Mouse (Mus musculus) lung, embryonic 14.5 days (tissue): ENCODE results near the gene Fbxo44. TPM values are rescaled to one million over a fixed set of nuclear protein-coding genes. Genes with fewer than 3 reads are reported as not detected.

Experiments
- ATAC-seq: fragments of 200-750 bp; cut with Nextera tagmentation; 2 replicates; pipeline ENCODE4 v1.8.0; 2017; ENCODE audit warnings: mild to moderate bottlenecking, moderate TSS enrichment, moderate library complexity; ENCODE audit not compliant: insufficient read depth
- DNase-seq: peaks from one replicate; pipeline ENCODE4 v3.0.0-alpha.2; 2015
- H3K27ac ChIP-seq: fragments of 300-500 bp; sonication (generic); 2 replicates; pipeline ENCODE4 v1.5.1; 2014; ENCODE audit warnings: low read depth, mild to moderate bottlenecking, moderate library complexity
- H3K27me3 ChIP-seq: fragments of 300-500 bp; sonication (generic); 2 replicates; pipeline ENCODE4 v1.6.1; 2014; ENCODE audit warnings: low read length, control low read depth; ENCODE audit not compliant: insufficient read depth
- H3K36me3 ChIP-seq: fragments of 300-500 bp; sonication (generic); 2 replicates; pipeline ENCODE4 v1.6.1; 2014; ENCODE audit warnings: control low read depth; ENCODE audit not compliant: insufficient read depth
- H3K4me1 ChIP-seq: fragments of 300-500 bp; sonication (generic); 2 replicates; pipeline ENCODE4 v1.6.1; 2014; ENCODE audit warnings: antibody characterized with exemption, control low read depth; ENCODE audit not compliant: insufficient read depth
- H3K4me2 ChIP-seq: fragments of 300-500 bp; sonication (generic); 2 replicates; pipeline ENCODE4 v1.6.1; 2014; ENCODE audit warnings: mild to moderate bottlenecking
- H3K4me3 ChIP-seq: fragments of 300-500 bp; sonication (generic); 2 replicates; pipeline ENCODE4 v1.5.1; 2014; ENCODE audit warnings: low read depth, low read length
- H3K9ac ChIP-seq: fragments of 300-500 bp; sonication (generic); 2 replicates; pipeline ENCODE4 v1.6.1; 2014
- H3K9me3 ChIP-seq: fragments of 300-500 bp; sonication (generic); 2 replicates; pipeline ENCODE4 v1.6.1; 2016; ENCODE audit warnings: low read depth, low read length, control low read depth
- CTCF ChIP-seq: IDR thresholded peaks from 2 replicates; pipeline ENCODE4 v1.5.1; 2016; ENCODE audit warnings: antibody characterized with exemption, low read depth
- WGBS: fragments of 180-500 bp; shearing (Covaris S2); extraction: QIAGEN DNeasy Blood & Tissue Kit; methylation state at CpG from one replicate; pipeline ENCODE4 v1.1.7; 2014; 5-methylcytosine and 5-hydroxymethylcytosine counted together
- polyA plus RNA-seq: library from polyadenylated mRNA; unstranded; fragments of >200 nt; fragmentation: Nextera tagmentation; extraction: Ambion mirVana; gene quantifications from 2 replicates; pipeline ENCODE4 v1.2.1, GENCODE M21; 2014

The Fbxo44 gene
- polyA plus RNA-seq, 1 experiment from 2014 or later, result 11.0 TPM

GRCm38 (mm10) chr4:148130133-148130532 lies 30.1 kb downstream of the Fbxo44 start, which contains the start of gene Mad2l2:
Gene Mad2l2, plus strand, starts transcription at chr4:148130384.
- peaks cover 39% of the 10 kb centered on the region for H3K27me3 ChIP-seq

DNA sequence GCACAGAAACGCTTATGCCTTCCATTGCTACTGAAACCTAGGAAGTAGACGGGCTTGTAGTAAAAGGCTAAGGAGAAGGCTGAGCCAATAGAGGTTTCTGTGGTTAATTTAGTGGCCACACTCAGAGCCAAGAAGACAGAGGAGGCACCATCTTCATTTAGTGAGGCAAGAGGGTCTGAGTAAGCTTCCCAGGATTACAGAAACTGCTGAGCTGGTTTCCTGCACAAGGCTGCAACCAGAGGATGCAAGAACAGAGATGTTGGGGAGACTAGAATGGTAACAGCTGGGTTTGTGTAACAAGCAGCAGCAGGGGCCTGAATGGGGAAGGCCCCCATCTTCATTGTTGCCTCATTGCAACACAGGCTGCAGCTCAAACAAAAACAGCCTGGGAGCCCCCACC lies 31.6 kb downstream of the Fbxo44 start:
- WGBS, result 65% methylated on average over 2 of the region's 2 CpGs
- Histone ChIP-seq H3K9me3 (no peaks in the 10 kb centered on the region), H3K9ac (no peak overlapping the region), H3K27me3 (peaks cover 39% of the 10 kb centered on the region), H3K4me1 (no peaks in the 10 kb centered on the region), H3K27ac (no peak overlapping the region), H3K36me3 (no peaks in the 10 kb centered on the region), H3K4me2 (no peak overlapping the region), H3K4me3 (no peak overlapping the region)
- ATAC-seq (no peak), DNase-seq (no peak)
- no peak for TF ChIP-seq CTCF

More at GRCm38 (mm10) chr4:148130133-148130532, 30.1 kb downstream of the Fbxo44 start, which contains the start of gene Mad2l2:
- 1% methylated on average over 18 of the region's 18 CpGs for WGBS
- no peaks in the 10 kb centered on the region for H3K4me1 ChIP-seq
- ATAC-seq (no peak), DNase-seq (peak; percentile 4)
- TF ChIP-seq CTCF, result no peak
- H3K36me3 ChIP-seq, result no peaks in the 10 kb centered on the region
- H3K9me3 ChIP-seq, result no peaks in the 10 kb centered on the region
- H3K9ac ChIP-seq, result peak within 1 kb of the TSS; percentile 73
- peak within 1 kb of the TSS; percentile 66 for H3K4me3 ChIP-seq
- H3K4me2 ChIP-seq, result peak within 1 kb of the TSS; percentile 93
- no peak within 1 kb of the TSS; the same call in 1 of the 2 replicates for H3K27ac ChIP-seq

DNA sequence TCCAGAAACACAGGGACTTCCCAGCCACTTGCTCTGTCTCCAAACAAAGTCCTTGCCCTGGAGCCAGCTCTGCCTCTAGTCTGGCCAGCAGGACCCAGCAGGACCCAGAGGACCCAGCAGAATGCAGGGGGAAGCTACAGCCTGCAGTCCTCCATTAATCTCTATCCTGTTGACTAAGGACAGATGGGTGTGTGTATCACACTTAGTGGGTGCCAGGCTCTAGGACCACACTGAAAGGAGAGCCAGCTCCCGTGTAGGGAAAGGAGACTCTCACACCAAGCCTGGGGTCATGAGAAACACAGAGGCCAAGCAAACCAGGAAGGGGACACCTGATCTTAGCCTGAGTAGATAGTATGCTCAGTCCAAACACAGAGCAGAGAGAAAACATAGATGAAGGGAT lies 32.0 kb downstream of the Fbxo44 start:
- Histone ChIP-seq H3K27me3 (peaks cover 39% of the 10 kb centered on the region), H3K9ac (no peak overlapping the region), H3K4me1 (no peaks in the 10 kb centered on the region), H3K4me3 (no peak overlapping the region), H3K4me2 (no peak overlapping the region), H3K27ac (no peak overlapping the region), H3K36me3 (no peaks in the 10 kb centered on the region), H3K9me3 (no peaks in the 10 kb centered on the region)
- ATAC-seq, result no peak
- DNase-seq, result no peak
- TF ChIP-seq CTCF, result no peak
- WGBS, result 59% methylated on average over 1 of the region's 1 CpGs

DNA sequence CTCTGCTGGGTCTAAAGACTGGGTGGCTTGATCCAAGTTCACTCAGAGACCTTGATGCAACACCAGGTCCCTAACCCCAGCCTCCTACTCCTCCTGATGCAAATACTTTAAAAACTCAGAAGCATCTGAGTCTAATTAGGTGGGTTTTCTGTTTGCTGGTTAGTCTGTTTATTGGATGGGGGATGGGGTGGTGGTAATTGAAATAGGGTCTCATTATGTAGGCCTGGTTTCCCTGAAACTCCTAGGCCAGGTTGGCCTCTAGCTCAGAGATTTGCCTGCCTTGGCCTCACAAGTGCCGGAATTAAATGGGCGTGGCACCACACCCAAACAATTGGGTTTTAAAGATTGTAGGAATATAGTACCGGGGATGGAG lies 37.6 kb downstream of the Fbxo44 start:
- H3K4me2 ChIP-seq, result no peak overlapping the region
- no peaks in the 10 kb centered on the region for H3K9me3 ChIP-seq
- H3K27me3 ChIP-seq, result 0 out of 2 replicates have a peak, but pooled peaks cover 6% of the 10 kb centered on the region
- H3K4me1 ChIP-seq, result no peaks in the 10 kb centered on the region
- ATAC-seq, result no peak
- no peak overlapping the region for H3K4me3 ChIP-seq
- no peak overlapping the region for H3K27ac ChIP-seq
- H3K36me3 ChIP-seq, result no peaks in the 10 kb centered on the region
- H3K9ac ChIP-seq, result no peak overlapping the region
- WGBS, result 72% methylated on average over 3 of the region's 3 CpGs
- no peak for DNase-seq
- no peak for TF ChIP-seq CTCF

DNA sequence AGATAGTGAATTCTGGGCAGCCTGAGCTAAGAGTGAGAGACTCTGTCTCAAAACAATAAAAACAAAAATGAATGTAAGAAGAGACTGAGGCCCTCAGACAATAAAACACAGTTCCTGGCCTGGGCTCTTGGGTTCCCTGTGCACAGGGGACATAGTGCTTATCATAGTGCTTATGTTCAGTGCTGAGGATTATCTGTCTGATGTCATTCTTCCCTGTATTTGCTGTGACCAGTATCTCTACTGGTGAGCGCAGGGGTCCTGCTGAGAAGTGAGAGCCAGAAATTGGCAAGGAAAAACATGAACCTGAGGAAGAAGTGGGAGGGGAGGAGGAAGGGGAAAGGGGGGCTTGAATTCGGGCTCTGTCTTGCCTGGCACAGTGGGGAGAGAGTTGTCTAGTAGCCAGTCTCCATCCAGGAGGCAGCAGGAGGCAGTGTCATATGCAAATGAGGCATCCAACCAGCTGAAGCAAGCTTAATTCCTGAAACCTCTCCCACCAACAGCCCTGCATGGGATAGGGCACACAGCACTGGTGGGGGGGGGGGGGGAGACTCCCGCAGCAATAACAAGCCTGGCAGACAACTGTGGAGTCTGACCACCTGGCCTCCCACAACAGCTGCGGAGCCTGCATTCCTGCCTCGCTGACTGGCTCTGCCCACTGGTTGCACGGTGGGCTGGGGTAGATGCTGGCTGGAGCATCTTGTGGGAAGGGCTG lies 38.1 kb downstream of the Fbxo44 start:
- DNase-seq (no peak), ATAC-seq (no peak; the same call in 1 of the 2 replicates)
- Histone ChIP-seq H3K9me3 (no peaks in the 10 kb centered on the region), H3K4me2 (no peak overlapping the region), H3K36me3 (no peaks in the 10 kb centered on the region), H3K27me3 (0 out of 2 replicates have a peak, but pooled peaks cover 3% of the 10 kb centered on the region), H3K9ac (no peak overlapping the region), H3K4me3 (no peak overlapping the region), H3K4me1 (no peaks in the 10 kb centered on the region), H3K27ac (no peak overlapping the region)
- no peak for TF ChIP-seq CTCF
- WGBS, result 14% methylated on average over 6 of the region's 6 CpGs

DNA sequence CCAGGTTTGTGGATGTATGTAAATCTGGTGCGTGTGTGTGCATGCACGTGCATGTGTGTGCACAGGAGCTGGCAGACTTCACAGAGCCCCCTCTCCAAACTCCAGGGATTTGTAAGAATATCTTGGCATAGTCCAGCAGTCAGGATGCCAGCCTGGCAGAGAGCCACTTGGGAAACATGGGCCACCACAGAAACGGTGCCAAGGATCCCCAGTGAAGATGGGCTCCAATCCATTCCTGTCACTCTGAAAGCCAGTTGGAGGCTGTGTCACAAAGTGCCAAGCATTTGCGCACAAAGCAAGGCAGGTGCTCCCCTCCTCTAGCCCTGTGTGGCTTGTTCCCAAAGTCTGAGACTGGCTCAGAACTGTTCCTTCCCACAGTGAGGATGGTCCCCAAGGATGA lies 38.9 kb downstream of the Fbxo44 start:
- Histone ChIP-seq H3K9ac (no peak overlapping the region), H3K36me3 (no peaks in the 10 kb centered on the region), H3K4me1 (no peaks in the 10 kb centered on the region), H3K4me2 (no peak overlapping the region), H3K4me3 (no peak overlapping the region), H3K27me3 (0 out of 2 replicates have a peak, but pooled peaks cover 2% of the 10 kb centered on the region), H3K27ac (no peak overlapping the region), H3K9me3 (no peaks in the 10 kb centered on the region)
- no peak for TF ChIP-seq CTCF
- ATAC-seq (no peak), DNase-seq (no peak)
- 76% methylated on average over 4 of the region's 4 CpGs for WGBS

- Histone ChIP-seq H3K4me1 (no peaks in the 10 kb centered on the region), H3K27ac (no peak overlapping the region), H3K9me3 (no peaks in the 10 kb centered on the region), H3K4me3 (no peak overlapping the region), H3K36me3 (no peaks in the 10 kb centered on the region), H3K27me3 (no peaks in the 10 kb centered on the region), H3K4me2 (no peak overlapping the region), H3K9ac (no peak overlapping the region)
- 67% methylated on average over 9 of the region's 9 CpGs for WGBS
- no peak for DNase-seq
- TF ChIP-seq CTCF, result no peak
- ATAC-seq, result no peak
Observed at GRCm38 (mm10) chr4:148120555-148120954, 39.7 kb downstream of the Fbxo44 start.
